Mouse (Mus musculus) heart, postnatal 36 days (tissue): Measurements from ENCODE around the gene Aamp. TPM values are rescaled to one million over a fixed set of nuclear protein-coding genes. Genes with fewer than 3 reads are reported as not detected.
"Not testable (repeated sequence)": the region's sequence is repeated elsewhere in the genome, so short reads cannot be mapped to it uniquely, and the experiment has no call there.

ENCODE experiments used
- DNase-seq, 2 experiments: peaks; one replicate each; pipeline ENCODE4 v3.0.0; 2021 to 2022
- intact Hi-C: fragments of 180-260 bp; cut with DNase I; formaldehyde crosslinking; loops from one replicate; pipeline ENCODE4 v1.15.1; 2025
- total RNA-seq, 2 experiments: library from RNA; stranded (reverse); gene quantifications; 2 replicates each; pipeline ENCODE4 v1.2.3; 2021

Gene Aamp
- total RNA-seq, 2 experiments from 2014 or later, result 102 to 104 TPM

DNA sequence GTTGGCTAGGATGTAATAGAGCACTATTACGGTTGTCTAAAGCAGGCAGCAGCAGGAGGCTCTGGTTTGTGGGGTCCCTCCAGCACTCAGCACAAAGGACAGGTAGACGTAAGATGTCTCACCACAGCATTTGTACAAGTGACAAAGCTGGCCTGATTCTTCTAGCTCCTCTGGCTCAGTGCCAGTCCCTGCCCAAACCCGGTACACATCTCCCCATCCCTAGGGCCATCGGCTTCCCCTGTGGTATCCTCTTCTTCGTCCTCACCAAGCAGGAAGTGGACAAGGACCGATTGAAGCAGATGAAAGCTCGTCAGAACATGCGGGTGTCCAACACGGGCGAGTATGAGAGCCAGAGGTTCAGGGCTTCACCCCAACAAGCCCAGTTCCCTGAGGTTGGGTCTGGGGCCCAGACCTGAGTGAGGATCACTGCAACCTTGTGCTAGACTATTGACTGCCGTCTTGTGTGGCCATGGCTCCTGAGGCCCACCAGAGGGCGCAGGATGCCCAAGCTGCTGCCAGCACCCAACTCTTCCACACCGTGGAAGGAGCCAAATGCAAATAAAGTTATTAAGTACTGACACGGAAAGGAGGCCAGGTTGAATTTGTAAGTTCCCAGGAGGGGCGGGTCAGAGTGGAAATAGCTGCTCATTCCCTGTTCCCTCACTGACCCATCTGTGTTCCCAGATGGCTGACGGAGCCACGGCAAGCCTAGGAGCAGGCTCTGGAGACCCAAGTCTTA lies 2.5 kb upstream of the Aamp start:
- intact Hi-C loops, result loop anchor here (2.0 kb wide), 1 partner anchor 44 kb away; no protein-coding TSS in a partner anchor
- not testable (repeated sequence) for DNase-seq

DNA sequence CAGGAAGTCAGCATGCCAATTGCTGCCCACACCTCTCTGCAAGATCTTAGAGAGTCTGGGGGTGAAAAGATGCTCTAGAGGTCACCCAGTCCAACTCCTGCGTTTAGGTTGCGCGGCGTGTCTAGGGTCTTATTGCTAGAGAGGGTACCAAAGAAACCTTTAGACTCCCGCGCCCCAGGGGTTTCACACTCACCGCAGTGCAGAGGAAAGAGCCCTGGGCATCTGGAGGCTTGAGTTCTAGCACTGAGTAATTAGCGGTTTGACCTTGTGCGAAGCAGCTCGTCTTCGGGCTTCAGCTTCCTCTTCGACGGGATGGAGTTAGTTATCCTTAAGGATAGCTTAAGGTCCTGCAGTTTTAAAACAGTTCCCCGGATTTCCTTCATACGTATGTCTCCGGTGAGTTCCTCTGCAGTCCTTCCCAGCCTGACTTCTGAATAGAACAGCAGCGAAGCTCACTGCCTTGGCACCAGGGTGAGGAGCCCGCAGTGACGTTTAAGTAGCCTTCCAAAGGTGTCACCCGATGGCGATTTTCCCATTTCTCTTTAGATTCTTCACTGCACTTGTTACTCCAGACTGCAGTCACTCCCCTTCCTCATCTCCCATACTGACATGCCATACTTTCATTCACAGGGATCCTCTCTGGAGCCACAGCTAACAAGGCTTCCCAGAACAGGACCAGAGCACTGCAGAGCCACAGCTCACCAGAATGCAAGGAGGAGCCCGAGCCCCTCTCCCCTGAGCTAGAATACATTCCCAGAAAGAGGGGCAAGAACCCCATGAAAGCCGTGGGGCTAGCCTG lies 873 bp upstream of the Aamp start:
- no peak for DNase-seq
- intact Hi-C loops, result loop anchor here (2.0 kb wide), 6 partner anchors 19 to 167 kb away; partner anchors contain the start of genes Arpc2, Catip and Tmbim1

DNA sequence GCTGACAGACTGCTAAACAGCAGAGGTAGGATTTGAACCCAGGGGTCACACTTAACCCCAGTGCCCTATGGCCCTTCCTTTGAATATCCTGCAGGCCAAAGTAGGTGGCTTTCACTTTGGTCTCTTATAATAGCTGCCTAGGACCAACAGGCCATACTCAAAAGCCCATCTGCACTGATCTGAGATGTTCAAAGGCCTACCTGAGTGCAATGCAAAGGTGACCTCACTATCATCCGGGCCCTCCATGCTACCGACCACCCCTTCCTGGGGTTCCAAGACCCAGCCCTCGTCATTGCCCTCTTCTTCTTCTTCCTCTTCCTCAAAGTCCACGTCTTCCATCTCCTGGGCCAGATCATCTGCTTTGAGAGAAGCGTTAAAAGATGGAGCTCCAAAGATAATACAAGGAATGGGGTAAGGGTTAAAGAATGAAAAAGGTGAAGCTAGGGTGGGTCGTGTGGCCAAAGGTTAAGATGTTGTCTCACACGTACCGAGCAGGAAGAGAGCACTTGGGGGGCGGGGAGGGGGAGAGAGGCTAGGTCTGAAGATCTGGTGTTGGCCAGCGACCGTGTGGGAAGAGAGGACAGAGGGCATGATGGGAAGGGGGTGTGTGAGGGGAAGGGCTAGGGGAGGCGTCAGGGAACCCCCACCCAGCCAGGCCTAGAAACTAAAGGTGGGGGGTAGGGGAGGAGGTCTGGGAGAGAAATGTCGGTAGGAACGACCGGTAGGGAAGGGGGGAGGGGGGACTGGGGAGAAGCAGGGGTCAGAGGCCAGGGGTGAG lies 663 bp downstream of the Aamp start:
- intact Hi-C loops, result loop anchor here (2.0 kb wide), 5 partner anchors 21 to 169 kb away; partner anchors contain the start of genes Arpc2, Catip and Tmbim1
- peak in 1 of 2 experiments; percentile 47 for DNase-seq

DNA sequence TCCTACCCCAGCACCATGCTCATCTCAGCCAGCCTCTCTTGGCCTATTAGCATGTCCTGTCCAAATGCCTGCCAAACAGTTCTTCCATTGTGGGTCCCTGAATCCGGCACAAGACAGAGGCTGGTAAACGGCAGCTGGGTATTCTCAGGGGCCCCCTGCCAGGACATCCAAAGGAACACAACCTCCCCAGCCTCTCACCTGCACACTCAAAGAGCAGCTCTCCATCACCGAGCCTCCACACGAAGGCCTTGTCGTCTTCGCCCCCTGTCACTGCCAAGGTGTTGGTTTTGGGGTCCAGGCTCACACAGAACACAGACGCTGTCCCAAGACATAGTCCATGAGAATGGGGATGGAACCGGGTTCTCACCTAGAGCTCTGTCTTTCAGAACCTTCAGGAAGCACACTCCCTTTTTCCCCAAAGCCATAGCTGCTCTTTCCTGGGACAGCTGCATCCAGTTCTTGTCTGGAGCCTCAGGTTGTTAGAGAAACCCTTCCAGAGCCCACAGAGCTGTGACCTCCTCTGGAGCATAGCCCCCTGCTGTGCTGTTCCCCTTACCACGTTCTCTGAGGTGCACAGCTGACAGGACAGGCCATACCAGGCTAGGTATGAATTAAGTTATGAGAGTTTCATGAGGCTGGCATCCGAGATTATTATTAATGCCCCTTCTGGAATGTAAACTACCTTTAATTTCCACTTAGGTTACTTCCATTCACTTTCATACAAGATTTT lies 1.5 kb downstream of the Aamp start:
- intact Hi-C loops, result no loop called here
- no peak for DNase-seq

DNA sequence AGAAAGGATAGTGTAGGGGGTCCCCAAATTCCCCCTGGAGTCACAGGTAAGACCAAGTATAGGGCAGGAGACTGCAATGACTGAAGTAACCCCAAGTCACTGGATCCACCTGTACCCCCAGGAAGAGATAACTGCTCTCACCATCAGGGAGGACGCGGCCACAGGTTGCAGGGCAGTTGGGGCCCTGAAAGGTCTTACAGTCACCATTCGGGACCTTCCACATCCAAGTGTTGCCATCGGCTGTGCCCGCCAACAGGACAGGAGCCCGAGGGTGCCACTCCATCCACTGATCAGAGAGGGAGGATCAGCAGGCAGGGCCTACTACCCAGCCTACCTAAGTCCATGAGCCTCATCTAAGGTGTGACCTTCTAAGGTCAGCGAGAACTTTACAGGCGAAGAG lies 2.7 kb downstream of the Aamp start:
- no peak for DNase-seq
- intact Hi-C loops, result no loop called here

DNA sequence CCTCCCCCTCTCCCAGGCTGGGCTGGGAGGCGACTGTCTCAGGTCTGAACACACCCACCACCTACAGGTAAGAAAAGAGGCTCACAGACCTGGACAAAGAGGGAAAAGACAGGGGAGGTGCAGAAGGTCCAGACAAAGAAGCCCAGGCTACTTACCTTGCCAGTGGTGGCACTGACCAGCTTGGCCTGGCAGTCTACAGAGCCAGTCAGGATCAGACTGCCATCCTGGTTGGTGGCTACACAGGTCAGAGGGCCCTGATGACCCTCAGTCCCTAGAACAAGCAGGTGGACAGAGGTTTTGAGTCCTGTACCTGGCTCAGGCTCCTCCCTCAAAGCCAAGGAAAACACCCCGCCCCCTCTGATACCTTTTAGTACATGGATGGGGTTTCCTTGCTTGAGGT lies 3.2 kb downstream of the Aamp start:
- intact Hi-C loops, result no loop called here
- no peak for DNase-seq

DNA sequence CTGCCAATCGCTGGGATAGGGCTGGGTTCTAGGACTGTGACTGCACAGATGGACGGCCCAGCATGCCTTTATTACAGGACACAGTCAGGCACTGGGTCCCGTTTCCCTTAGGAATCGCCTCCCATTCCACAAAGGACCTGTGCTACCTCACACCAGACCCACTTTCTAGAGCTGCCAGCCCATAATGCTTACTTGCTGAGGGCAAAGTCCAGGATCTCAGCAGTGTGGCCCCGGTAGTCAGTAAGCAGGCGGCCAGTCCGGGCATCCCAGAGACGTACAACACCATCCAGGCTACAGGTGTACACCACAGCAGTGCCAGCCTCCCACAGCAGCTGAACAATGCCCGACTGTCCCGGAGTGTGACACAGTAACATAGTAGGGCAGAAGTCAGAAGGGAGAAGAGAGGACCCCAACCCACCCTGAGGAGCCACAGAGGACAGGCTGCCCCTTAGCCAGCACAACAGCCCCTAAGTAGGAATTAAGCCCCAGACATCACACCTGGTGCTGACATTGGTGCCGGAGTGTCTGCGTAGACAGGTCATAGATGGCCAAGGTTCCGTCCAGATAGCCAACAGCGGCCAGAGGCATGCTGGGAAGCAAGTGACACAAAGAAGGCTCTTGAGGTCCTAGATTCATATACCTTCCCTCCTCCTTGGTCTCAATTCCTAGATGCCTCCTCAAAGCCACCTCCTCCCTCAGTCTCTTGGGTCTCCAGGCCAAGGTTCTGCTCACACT lies 3.8 kb downstream of the Aamp start:
- intact Hi-C loops, result no loop called here
- no peak for DNase-seq

DNA sequence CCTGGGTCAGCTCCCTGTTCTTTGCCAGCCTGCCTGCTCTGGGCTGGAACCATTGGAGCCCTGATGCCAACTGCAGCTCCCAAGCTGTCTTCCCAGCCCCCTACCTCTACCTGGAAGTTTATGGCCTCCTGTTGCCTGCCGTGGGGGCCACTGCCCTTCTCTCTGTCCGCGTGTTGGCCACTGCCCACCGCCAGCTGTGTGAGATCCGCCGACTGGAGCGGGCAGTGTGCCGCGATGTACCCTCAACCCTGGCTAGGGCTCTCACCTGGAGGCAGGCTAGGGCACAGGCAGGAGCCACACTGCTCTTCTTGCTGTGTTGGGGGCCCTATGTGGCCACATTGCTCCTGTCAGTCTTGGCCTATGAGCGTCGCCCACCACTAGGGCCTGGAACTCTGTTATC lies 5.5 kb downstream of the Aamp start:
- no peak for DNase-seq
- intact Hi-C loops, result no loop called here

DNA sequence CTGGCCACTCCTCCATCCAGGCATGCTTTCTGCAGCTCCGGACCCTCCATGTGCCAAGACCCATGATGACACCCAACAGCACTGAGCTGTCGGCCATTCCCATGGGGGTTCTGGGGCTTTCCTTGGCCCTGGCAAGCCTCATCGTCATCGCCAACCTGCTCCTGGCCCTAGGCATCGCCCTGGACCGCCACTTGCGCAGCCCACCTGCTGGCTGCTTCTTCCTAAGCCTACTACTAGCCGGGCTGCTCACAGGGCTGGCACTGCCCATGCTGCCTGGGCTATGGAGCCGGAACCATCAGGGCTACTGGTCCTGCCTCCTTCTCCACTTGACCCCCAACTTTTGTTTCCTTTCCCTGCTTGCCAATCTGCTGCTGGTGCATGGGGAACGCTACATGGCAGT lies 6.0 kb downstream of the Aamp start, which contains the start of gene Gpbar1:
Gene Gpbar1, plus strand, starts transcription at position 13 of the 400 bp plus-strand sequence.
- no peak for DNase-seq
- intact Hi-C loops, result no loop called here

DNA sequence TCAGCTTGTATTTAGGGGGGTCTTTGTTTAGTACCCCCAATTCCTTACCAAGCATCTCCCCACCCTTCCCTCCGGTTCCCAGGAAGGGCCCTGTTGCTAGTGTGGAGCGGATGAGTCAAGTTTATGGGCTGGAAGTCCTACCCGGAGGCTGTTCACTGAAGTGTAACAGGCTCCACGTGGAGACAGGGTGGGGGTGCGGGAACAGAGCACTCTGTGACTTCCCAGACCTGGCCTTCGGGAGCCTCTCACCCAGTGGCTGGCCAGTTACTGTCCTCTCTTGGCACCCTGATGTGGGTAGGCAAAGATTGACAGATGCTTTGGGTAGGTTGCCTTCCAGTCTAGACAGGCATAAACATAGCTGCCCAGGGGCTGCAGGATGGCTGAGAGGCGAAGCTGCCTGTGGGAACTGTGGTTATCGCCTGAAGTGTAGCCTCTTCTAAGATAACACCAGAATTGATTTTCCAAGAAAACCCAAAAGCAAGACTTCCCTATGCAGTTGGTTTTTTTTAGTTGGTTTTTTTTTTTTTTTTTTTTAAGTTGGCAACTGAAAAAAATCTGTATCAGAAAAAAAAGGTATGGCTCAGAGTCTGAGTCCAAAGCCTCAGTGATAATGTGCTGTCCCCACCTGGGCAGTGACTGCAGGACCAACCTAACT lies 6.5 kb downstream of the Aamp start:
- intact Hi-C loops, result no loop called here
- DNase-seq, result no peak

DNA sequence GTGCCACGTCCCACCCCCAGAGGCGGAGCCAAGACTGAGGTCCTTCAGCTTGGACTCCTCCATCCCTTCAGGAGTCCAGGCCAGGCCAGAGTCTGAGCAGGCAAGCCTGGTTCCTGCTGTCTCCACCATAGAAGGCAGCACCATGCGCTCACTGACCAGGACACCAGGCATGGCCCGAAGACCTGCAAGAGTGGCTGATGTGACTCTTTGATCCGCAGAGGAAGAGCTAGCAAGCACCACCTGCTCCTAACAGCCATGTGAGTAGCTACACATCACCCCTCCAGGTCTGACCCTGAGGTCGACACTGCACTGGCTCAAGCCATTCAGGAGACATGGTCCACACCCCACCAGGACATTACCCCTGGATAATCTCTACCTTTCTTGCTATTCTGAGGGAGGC lies 7.5 kb downstream of the Aamp start:
- intact Hi-C loops, result no loop called here
- DNase-seq, result no peak

DNA sequence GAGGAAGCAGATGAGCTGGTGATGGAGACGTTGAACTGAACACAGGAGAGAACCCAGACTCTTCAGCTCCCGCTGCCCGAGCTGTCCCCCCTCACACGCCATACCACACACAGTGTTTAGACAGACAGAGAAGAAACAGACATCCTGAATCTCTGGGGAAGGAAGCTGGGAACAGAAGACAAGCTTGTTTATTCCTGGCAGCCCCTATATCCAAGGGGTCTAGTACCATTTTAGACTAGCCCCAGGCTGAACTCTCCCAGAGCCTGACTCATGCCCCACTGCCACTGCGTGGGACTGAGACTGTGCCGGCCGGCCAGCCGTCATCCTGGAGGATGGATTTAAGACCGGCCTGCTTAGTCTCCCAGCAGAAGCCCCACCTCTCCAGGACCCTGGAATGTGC lies 9.5 kb downstream of the Aamp start:
- intact Hi-C loops, result no loop called here
- DNase-seq, result no peak

DNA sequence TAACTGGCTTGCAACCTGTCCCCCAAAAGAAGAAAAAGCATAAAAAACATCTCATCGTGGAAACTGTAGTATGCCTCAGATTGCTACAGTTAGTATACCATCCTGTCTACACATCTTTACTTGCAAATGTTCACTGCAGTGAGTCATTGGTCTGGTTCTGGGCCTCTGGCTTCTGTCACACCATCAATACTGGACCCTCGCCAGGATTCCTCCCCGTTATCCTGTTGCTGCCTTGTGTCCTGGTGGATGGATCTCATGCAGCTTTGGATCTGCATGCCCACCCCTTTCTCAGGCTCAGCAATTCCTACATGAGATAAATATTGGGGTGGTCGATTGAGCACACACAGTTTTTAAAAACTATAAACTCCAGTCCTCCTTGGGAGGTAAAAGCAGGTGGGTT lies 12.9 kb downstream of the Aamp start:
- intact Hi-C loops, result no loop called here
- DNase-seq, result no peak

DNA sequence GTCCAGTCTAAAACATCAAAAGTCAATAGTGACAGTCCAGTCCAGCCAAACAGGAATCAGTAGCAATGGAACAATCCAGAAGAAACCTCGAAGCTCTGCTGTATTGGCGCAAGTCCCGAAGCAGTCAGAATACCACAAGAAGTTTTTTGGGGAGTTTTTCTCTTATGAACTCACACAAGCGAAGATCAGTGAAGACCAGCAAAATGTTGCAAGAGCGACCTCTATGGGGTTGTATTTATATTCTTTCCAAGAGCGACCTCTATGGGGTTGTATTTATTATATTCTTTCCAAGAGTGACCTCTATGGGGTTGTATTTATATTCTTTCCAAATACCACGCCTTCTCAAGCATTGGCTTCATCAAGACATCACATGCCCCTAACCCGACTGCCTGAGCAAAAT lies 15.8 kb downstream of the Aamp start:
- intact Hi-C loops, result no loop called here
- no peak for DNase-seq

DNA sequence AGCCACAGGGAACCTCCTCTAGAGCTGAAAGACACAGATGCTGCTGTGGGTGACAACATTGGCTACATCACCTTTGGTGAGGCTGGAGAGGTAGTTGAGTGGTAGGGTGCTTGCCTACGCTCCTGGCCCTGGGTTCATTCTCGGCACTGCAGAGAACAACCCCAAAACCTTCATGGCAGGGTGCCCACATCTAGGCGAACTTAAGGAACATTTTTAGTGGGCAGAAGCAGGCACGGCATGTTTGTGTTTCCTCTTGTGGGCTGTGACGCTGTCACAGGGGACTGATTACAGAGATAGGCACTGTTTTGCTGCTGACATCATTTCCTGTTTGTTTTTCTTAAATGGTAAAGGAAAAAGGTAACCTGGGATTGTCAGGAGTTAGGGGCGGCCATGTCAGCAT lies 22.0 kb downstream of the Aamp start:
- intact Hi-C loops, result no loop called here
- DNase-seq, result no peak

DNA sequence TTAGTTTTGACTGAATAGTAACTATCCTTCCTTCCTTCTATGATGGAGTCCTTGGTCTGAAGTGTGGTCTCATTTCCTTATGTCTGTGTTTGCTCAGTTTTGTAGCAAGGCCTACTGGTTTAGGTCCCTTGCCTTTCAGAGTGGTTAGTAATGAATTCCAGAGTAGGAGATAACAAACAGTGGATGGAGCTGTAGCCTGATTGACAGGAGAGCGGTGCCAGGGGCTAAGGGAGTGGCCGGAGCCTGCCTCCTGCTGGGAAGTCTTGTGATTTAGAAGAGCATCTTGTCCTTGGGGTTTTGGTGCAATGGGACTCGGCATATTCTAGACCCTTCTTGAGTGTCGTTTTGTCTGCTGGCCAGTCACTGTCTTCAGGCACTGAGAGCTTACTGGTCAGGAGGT lies 27.8 kb downstream of the Aamp start:
- no peak for DNase-seq
- intact Hi-C loops, result loop anchor here (5.0 kb wide), 1 partner anchor 49 kb away; no protein-coding TSS in a partner anchor

DNA sequence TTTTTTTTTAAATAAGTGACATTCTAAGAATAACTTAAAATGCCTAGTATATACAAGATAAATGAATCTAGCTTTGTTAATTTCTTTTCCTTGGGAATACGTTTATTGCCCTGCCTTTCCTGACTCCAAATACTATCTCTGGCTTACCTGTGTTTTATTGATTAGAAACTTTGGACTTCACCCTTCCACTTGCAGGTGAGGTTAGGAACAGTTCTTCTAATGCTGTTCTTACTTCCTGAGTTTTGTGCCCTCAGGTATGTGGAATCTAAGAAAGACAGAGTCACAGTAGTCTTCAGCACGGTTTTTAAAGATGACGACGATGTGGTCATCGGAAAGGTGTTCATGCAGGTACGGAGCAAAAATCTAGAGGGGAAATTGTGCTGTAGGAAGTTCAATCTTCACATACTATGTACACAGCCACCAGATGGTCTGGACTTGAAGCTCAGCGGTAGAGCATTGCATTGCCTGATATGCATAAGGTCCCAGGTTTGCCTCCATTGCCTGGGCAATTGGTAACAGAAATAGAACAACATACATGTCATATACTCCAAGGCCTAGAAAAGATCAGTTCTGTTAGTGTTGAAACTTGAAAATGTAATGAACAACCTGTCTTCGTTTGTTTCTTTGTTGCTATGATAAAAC lies 28.7 kb downstream of the Aamp start:
- intact Hi-C loops, result loop anchor here (5.0 kb wide), 1 partner anchor 49 kb away; no protein-coding TSS in a partner anchor
- no peak for DNase-seq

DNA sequence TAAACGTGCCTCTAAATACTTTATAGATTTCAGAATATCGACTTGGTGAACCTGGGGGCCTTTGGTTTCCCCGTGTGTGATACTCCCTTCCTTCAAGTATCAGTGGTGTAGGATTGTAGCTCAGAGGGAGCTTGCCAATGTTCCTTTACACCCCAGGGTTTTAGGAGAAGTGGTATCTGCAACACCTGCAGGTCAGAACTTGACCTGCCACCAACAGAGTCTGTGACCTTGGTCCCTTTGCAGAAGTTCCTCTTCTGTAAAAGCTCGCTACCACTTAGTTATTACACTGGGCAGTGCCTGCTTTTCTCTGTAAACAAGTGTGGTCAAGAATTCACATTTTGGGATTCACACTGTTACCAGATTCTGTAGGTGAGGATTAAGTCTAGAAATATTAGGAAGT lies 34.4 kb downstream of the Aamp start:
- intact Hi-C loops, result no loop called here
- DNase-seq, result no peak
